Mouse (Mus musculus) gastrocnemius, postnatal 4 days (tissue): ENCODE results near the gene Mst1. TPM values are rescaled to one million over a fixed set of nuclear protein-coding genes. Genes with fewer than 3 reads are reported as not detected.

Experiments
- DNase-seq, 2 experiments: peaks; one replicate each; pipeline ENCODE4 v3.0.0; 2021 to 2022; ENCODE audit warnings: low spot score in 2 of 2, mixed read lengths in 2 of 2
- long read RNA-seq, 2 experiments: library from polyadenylated mRNA; stranded (forward); transcript quantifications; one replicate each; pipeline ENCODE4 v2.0.0; 2021
- total RNA-seq, 2 experiments: library from RNA; stranded (reverse); gene quantifications; 2 replicates each; pipeline ENCODE4 v1.2.3; 2021

The Mst1 gene
- under 1 TPM in 1 of 2 experiments, not detected in 1; 0.36 TPM for total RNA-seq
- long read RNA-seq, experiment 1, partial matches to known transcripts, result 0 of 2 reads
- long read RNA-seq, experiment 1, other reads (novel, unspliced or antisense), result 2 of 2 reads
- long read RNA-seq, experiment 2, partial matches to known transcripts, result 0 of 2 reads
- long read RNA-seq, experiment 2, other reads (novel, unspliced or antisense), result 2 of 2 reads

GRCm38 (mm10) chr9:108080168-108080567 lies at the start of gene Mst1:
Mst1 (plus strand) TSS chr9:108080436.
- no peak for DNase-seq

- no peak for DNase-seq
Measured at GRCm38 (mm10) chr9:108032126-108032525, 48.1 kb upstream of the Mst1 start.

- DNase-seq, result no peak
Measured at GRCm38 (mm10) chr9:108035331-108036156, 44.7 kb upstream of the Mst1 start.

GRCm38 (mm10) chr9:108044751-108045492 lies 35.3 kb upstream of the Mst1 start:
- no peak for DNase-seq

GRCm38 (mm10) chr9:108046582-108046981 lies 33.7 kb upstream of the Mst1 start:
- DNase-seq, result no peak

- DNase-seq, result no peak
Measured at GRCm38 (mm10) chr9:108047601-108048565, 32.4 kb upstream of the Mst1 start.

- no peak for DNase-seq
Measured at GRCm38 (mm10) chr9:108048566-108048955, 31.7 kb upstream of the Mst1 start.

- DNase-seq, result peak; percentile 87 to 95
Measured at GRCm38 (mm10) chr9:108049016-108049455, 31.2 kb upstream of the Mst1 start, which contains the start of gene Gmppb. Gmppb (plus strand) TSS chr9:108049242.

GRCm38 (mm10) chr9:108049561-108050251 lies 30.5 kb upstream of the Mst1 start:
- DNase-seq, result peak in 1 of 2 experiments; percentile 7

- DNase-seq, result peak in 1 of 2 experiments; percentile 7
Measured at GRCm38 (mm10) chr9:108051184-108051930, 28.9 kb upstream of the Mst1 start.

- DNase-seq, result no peak
Measured at GRCm38 (mm10) chr9:108051931-108052220, 28.4 kb upstream of the Mst1 start.

- DNase-seq, result peak in 1 of 2 experiments; percentile 10
Measured at GRCm38 (mm10) chr9:108052411-108052810, 27.8 kb upstream of the Mst1 start.

GRCm38 (mm10) chr9:108052885-108053664 lies 27.2 kb upstream of the Mst1 start, which contains the start of gene Amigo3:
Amigo3 (plus strand) TSS chr9:108053159.
- DNase-seq, result peak; percentile 90 to 96

GRCm38 (mm10) chr9:108053665-108054225 lies 26.5 kb upstream of the Mst1 start:
- peak in 1 of 2 experiments; percentile 7 for DNase-seq

GRCm38 (mm10) chr9:108054331-108055040 lies 25.8 kb upstream of the Mst1 start:
- peak in 1 of 2 experiments; percentile 11 for DNase-seq

GRCm38 (mm10) chr9:108055061-108055460 lies 25.2 kb upstream of the Mst1 start:
- DNase-seq, result peak in 1 of 2 experiments; percentile 7

GRCm38 (mm10) chr9:108055661-108056237 lies 24.5 kb upstream of the Mst1 start:
- peak in 1 of 2 experiments; percentile 6 for DNase-seq
